Mouse (Mus musculus): ENCODE measurements around the gene Arhgap15. TPM values are rescaled to one million over a fixed set of nuclear protein-coding genes. Genes with fewer than 3 reads are reported as not detected.

Gene Arhgap15
- polyA plus RNA-seq, 1 experiment from 2014 or later = 0.60 TPM

DNA sequence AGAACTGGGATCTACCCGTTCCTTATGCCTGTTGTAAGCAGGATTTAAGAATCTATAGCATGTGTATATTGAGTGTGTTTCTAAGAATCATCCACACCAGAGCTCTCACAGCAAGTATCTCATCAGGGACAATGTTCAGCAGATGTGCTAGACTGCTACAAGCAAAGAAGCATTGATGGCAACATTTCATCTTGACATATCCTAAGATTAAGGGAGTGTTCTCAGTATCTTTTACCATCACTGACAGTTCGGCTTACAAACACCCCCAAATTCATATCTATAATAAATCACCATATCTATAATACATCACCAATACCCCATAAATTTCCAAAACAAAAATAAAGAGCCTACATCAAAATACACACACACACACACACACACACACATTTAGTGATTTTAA lies 374.6 kb downstream of the Arhgap15 start:
- ATAC-seq (ENCODE audit: insufficient number of reproducible peaks, insufficient read depth, low FRiP score, low TSS enrichment) = no peak
- Histone ChIP-seq H3K27me3 (no peaks in the 10 kb centered on the region), H3K4me3 (no peak overlapping the region), H3K9me3 (no peaks in the 10 kb centered on the region), H3K4me2 (replicated peaks) (no peak overlapping the region), H3K9ac (no peak overlapping the region; the same call in 1 of the 2 replicates), H3K36me3 (no peaks in the 10 kb centered on the region), H3K27ac (no peak overlapping the region), H3K4me1 (peaks cover 3% of the 10 kb centered on the region)
- 83% methylated on average over 2 of the region's 2 CpGs for WGBS

- Histone ChIP-seq H3K4me2 (replicated peaks) (no peak overlapping the region), H3K4me1 (peaks cover 3% of the 10 kb centered on the region), H3K9ac (no peak overlapping the region), H3K9me3 (no peaks in the 10 kb centered on the region), H3K27ac (0 out of 2 replicates have a peak overlapping the region, but pooled peaks have one; percentile 11), H3K4me3 (no peak overlapping the region), H3K27me3 (no peaks in the 10 kb centered on the region), H3K36me3 (no peaks in the 10 kb centered on the region)
- ATAC-seq (ENCODE audit: insufficient number of reproducible peaks, insufficient read depth, low FRiP score, low TSS enrichment) = no peak
- WGBS = 61% methylated on average over 3 of the region's 3 CpGs
Measured at GRCm38 (mm10) chr2:44124093-44124492, 375.5 kb downstream of the Arhgap15 start.

- H3K36me3 ChIP-seq = no peaks in the 10 kb centered on the region
- no peak overlapping the region for H3K9ac ChIP-seq
- H3K4me3 ChIP-seq = no peak overlapping the region
- no peak overlapping the region for H3K4me2 ChIP-seq (replicated peaks)
- no peak for ATAC-seq (ENCODE audit: insufficient number of reproducible peaks, insufficient read depth, low FRiP score, low TSS enrichment)
- H3K27me3 ChIP-seq = no peaks in the 10 kb centered on the region
- H3K27ac ChIP-seq = 0 out of 2 replicates have a peak overlapping the region, but pooled peaks have one; percentile 11
- 44% methylated on average over 3 of the region's 3 CpGs for WGBS
- H3K9me3 ChIP-seq = no peaks in the 10 kb centered on the region
- H3K4me1 ChIP-seq = peaks cover 3% of the 10 kb centered on the region
Measured at GRCm38 (mm10) chr2:44124683-44125082, 376.1 kb downstream of the Arhgap15 start.

- Histone ChIP-seq H3K4me2 (replicated peaks) (no peak overlapping the region), H3K4me3 (no peak overlapping the region), H3K9me3 (no peaks in the 10 kb centered on the region), H3K27me3 (no peaks in the 10 kb centered on the region), H3K4me1 (peaks cover 3% of the 10 kb centered on the region), H3K9ac (no peak overlapping the region), H3K27ac (no peak overlapping the region), H3K36me3 (no peaks in the 10 kb centered on the region)
- 93% methylated on average over 1 of the region's 1 CpGs for WGBS
- no peak for ATAC-seq (ENCODE audit: insufficient number of reproducible peaks, insufficient read depth, low FRiP score, low TSS enrichment)
Measured at GRCm38 (mm10) chr2:44126044-44126695, 377.5 kb downstream of the Arhgap15 start.

DNA sequence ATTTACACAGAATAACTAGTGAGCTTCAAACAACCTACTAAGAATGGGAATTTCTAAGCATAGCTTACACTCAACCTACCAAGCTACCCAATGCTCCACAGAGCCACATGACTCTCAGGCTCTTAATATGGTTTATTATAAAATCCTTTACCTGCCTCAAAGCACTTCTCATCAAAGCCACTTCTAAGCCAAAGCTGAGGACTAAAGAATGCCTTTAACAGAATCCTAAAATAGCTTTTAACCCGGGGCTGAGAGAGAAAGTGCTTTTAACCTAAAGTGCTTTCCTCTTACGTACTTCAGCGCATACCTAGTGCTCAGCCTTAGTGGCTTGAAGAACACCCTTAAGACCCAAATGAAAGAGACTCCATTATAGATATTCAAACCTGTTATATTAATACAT lies 380.9 kb downstream of the Arhgap15 start:
- peaks cover 3% of the 10 kb centered on the region for H3K4me1 ChIP-seq
- no peak overlapping the region for H3K4me2 ChIP-seq (replicated peaks)
- no peaks in the 10 kb centered on the region for H3K9me3 ChIP-seq
- H3K36me3 ChIP-seq = no peaks in the 10 kb centered on the region
- ATAC-seq (ENCODE audit: insufficient number of reproducible peaks, insufficient read depth, low FRiP score, low TSS enrichment) = no peak
- H3K4me3 ChIP-seq = no peak overlapping the region
- no peak overlapping the region for H3K9ac ChIP-seq
- H3K27me3 ChIP-seq = no peaks in the 10 kb centered on the region
- 78% methylated on average over 3 of the region's 3 CpGs for WGBS
- no peak overlapping the region for H3K27ac ChIP-seq

DNA sequence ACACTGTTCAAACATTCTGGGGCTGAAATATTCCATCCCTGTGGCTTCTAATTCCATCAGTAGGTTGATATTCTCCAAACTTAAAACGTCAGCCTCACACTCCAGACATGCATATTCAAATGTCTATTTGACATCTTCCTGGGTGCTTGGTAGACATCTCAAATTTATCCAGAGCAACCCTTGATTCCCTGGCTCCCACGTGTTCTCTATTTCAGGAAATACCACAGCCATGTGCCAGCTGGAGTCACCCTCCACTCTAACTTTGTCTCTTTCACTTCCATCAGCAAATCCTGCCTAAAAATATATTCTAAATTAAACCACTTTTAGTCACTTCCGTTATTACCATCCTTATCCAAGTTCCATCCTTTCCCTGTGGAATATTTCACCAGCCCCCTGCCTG lies 382.6 kb downstream of the Arhgap15 start:
- Histone ChIP-seq H3K36me3 (no peaks in the 10 kb centered on the region), H3K9me3 (no peaks in the 10 kb centered on the region), H3K4me3 (no peak overlapping the region), H3K9ac (no peak overlapping the region), H3K4me2 (replicated peaks) (no peak overlapping the region), H3K4me1 (no peaks in the 10 kb centered on the region), H3K27ac (no peak overlapping the region), H3K27me3 (no peaks in the 10 kb centered on the region)
- no peak for ATAC-seq (ENCODE audit: insufficient number of reproducible peaks, insufficient read depth, low FRiP score, low TSS enrichment)
- whole genome bisulfite sequencing = 74% methylated on average over 3 of the region's 3 CpGs

DNA sequence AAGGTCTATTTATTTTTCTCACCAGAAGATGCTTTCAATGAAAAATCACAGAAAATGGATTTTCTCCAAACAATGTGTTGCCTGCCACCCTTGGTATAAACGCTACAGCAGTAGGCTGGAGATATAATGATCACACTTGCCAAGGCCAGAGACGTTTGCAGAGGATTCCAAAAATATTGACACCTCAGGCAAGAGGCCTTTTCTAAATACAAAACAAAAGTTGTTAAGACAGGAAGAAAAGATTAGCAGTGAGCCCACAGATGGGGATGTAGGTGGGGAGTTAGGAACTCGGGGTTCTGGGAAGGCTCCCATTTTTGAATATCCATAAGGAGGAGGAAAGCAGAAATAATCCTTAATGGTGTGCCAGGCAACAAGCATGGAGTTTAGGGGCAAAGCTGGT lies 386.2 kb downstream of the Arhgap15 start:
- Histone ChIP-seq H3K9ac (no peak overlapping the region), H3K4me3 (no peak overlapping the region), H3K4me1 (no peaks in the 10 kb centered on the region), H3K27me3 (no peaks in the 10 kb centered on the region), H3K9me3 (no peaks in the 10 kb centered on the region), H3K36me3 (no peaks in the 10 kb centered on the region), H3K27ac (no peak overlapping the region), H3K4me2 (replicated peaks) (no peak overlapping the region)
- no peak for ATAC-seq (ENCODE audit: insufficient number of reproducible peaks, insufficient read depth, low FRiP score, low TSS enrichment)
- WGBS = 63% methylated on average over 3 of the region's 3 CpGs

DNA sequence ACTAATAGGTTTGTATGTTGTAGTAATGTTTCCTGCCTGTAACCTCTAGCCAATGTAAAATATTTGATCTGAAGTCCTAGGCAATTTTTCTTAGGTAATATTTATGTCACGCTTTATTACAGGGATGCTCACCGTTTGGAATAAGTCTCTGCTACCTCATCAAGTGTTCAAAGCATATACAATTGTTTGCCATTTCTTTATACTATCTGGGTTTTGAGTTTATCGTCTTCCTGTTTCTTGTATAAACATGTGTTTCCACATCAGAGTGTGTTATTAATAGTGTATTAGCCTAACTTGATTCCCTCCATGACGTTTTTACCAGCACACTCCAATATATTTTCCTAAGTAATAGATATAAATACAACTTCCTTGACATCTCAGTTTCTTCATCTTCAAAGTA lies 391.8 kb downstream of the Arhgap15 start:
- 87% methylated on average over 4 of the region's 4 CpGs for WGBS

DNA sequence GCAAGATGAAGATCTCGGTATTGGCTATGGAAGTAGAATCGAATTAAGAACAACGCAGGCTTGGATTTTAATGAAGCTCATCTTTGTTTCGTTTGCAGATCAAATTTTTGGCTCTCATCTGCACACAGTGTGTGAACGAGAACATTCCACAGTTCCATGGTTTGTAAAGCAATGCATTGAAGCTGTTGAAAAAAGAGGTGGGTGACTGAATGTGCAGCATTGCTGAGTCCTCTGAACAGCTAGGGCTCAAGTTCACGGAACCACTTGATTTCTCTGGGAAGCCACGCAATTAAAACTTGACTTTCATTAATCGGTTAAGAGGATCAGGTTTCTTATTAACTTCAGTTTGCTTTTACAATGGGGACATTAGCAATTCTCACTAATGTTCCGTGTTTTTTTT lies 393.5 kb downstream of the Arhgap15 start:
- no peaks in the 10 kb centered on the region for H3K27me3 ChIP-seq
- H3K9ac ChIP-seq = no peak overlapping the region
- WGBS = 85% methylated on average over 9 of the region's 9 CpGs
- no peak for ATAC-seq (ENCODE audit: insufficient number of reproducible peaks, insufficient read depth, low FRiP score, low TSS enrichment)
- no peak overlapping the region for H3K27ac ChIP-seq
- no peak overlapping the region for H3K4me3 ChIP-seq
- no peaks in the 10 kb centered on the region for H3K9me3 ChIP-seq
- no peak overlapping the region for H3K4me2 ChIP-seq (replicated peaks)
- H3K4me1 ChIP-seq = no peaks in the 10 kb centered on the region
- H3K36me3 ChIP-seq = no peaks in the 10 kb centered on the region

More for the DNA sequence above, 391.8 kb downstream of the Arhgap15 start:
- H3K4me1 ChIP-seq = no peaks in the 10 kb centered on the region
- H3K27ac ChIP-seq = no peak overlapping the region
- no peaks in the 10 kb centered on the region for H3K27me3 ChIP-seq
- no peaks in the 10 kb centered on the region for H3K9me3 ChIP-seq
- no peak overlapping the region for H3K9ac ChIP-seq
- H3K4me3 ChIP-seq = no peak overlapping the region
- no peak for ATAC-seq (ENCODE audit: insufficient number of reproducible peaks, insufficient read depth, low FRiP score, low TSS enrichment)
- no peak overlapping the region for H3K4me2 ChIP-seq (replicated peaks)
- H3K36me3 ChIP-seq = no peaks in the 10 kb centered on the region

DNA sequence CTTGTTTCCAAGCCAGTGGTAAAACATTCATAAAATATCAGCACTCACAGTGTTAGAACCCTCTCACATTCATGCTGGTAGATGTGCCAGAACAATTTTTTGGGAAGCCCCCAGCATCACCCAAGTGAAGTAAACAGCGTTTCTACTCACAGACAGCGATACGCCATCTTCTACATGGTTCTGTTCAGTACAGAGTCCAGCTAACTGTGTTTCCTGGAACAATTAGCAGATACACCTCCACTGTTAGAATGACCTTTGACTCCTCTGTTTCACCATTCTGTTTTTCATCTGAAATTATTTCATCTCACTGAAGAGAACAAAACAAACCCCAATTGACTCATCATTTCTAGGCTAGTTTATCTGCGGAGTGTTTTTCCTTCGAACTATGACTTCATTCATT lies 394.0 kb downstream of the Arhgap15 start:
- H3K36me3 ChIP-seq = no peaks in the 10 kb centered on the region
- no peak overlapping the region for H3K4me2 ChIP-seq (replicated peaks)
- WGBS = 96% methylated on average over 5 of the region's 5 CpGs
- no peak for ATAC-seq (ENCODE audit: insufficient number of reproducible peaks, insufficient read depth, low FRiP score, low TSS enrichment)
- H3K4me1 ChIP-seq = no peaks in the 10 kb centered on the region
- H3K9ac ChIP-seq = no peak overlapping the region
- H3K4me3 ChIP-seq = no peak overlapping the region
- no peaks in the 10 kb centered on the region for H3K9me3 ChIP-seq
- H3K27ac ChIP-seq = no peak overlapping the region
- no peaks in the 10 kb centered on the region for H3K27me3 ChIP-seq

- H3K27ac ChIP-seq = no peak overlapping the region
- H3K4me3 ChIP-seq = no peak overlapping the region
- no peaks in the 10 kb centered on the region for H3K9me3 ChIP-seq
- no peaks in the 10 kb centered on the region; the same call in 1 of the 2 replicates for H3K4me1 ChIP-seq
- no peaks in the 10 kb centered on the region for H3K36me3 ChIP-seq
- ATAC-seq (ENCODE audit: insufficient number of reproducible peaks, insufficient read depth, low FRiP score, low TSS enrichment) = no peak
- H3K27me3 ChIP-seq = no peaks in the 10 kb centered on the region
- 82% methylated on average over 7 of the region's 7 CpGs for WGBS
- no peak overlapping the region for H3K9ac ChIP-seq
- H3K4me2 ChIP-seq (replicated peaks) = no peak overlapping the region
Measured at GRCm38 (mm10) chr2:44146124-44146981, 397.7 kb downstream of the Arhgap15 start.

GRCm38 (mm10) chr2:44147486-44147885 lies 398.9 kb downstream of the Arhgap15 start:
- no peak overlapping the region for H3K9ac ChIP-seq
- H3K9me3 ChIP-seq = no peaks in the 10 kb centered on the region
- no peaks in the 10 kb centered on the region for H3K36me3 ChIP-seq
- H3K4me1 ChIP-seq = no peaks in the 10 kb centered on the region; the same call in 1 of the 2 replicates
- H3K27me3 ChIP-seq = no peaks in the 10 kb centered on the region
- 62% methylated on average over 5 of the region's 5 CpGs for WGBS
- no peak overlapping the region for H3K4me3 ChIP-seq
- no peak for ATAC-seq (ENCODE audit: insufficient number of reproducible peaks, insufficient read depth, low FRiP score, low TSS enrichment)
- H3K4me2 ChIP-seq (replicated peaks) = no peak overlapping the region
- no peak overlapping the region for H3K27ac ChIP-seq
